Mouse (Mus musculus) erythroblast, embryonic 14.5 days (primary cell): ENCODE results near the gene Gm49661.

ENCODE experiments used
- GATA1 ChIP-seq: IDR thresholded peaks from 2 replicates; pipeline ENCODE4 v1.6.1; 2012; ENCODE audit warnings: low read length, inconsistent platforms, mixed read lengths
- TAL1 ChIP-seq: IDR thresholded peaks from 3 replicates; pipeline ENCODE4 v1.6.1; 2012; ENCODE audit warnings: low read length, inconsistent platforms, mixed read lengths

DNA sequence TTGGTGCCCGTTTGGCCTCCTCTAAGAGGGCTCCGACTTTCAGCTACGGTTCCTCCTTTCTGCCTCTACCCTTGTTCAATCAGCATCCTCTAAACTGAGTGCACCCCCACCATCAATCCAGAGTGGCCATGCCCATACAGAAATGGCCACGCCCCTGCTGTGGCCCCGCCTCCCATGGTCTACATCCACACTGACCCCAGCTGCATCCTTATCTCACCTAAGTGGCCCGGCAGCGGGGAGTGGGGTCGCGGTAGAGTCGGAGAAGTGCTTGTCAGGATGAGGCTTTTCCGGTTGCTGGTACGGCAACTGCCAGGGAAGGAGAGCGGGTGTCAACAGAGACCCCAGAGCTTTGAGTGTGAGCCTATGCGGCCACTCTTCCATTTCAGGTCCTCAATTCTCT is 33.7 kb downstream of the Gm49661 start:
- TF ChIP-seq TAL1 (no peak), GATA1 (no peak)
